ENCODE assay signal across 20 mouse cellular contexts in genomic region chr11:80295066-80295465, GRCm38 (mm10). TPM values are rescaled to one million over a fixed set of nuclear protein-coding genes. Genes with fewer than 3 reads are reported as not detected.
A peak's percentile ranks its signal among the peaks of the same experiment; 100 is the strongest.
DNase-seq lines count a peak whose midpoint lies in the region; ATAC-seq and TF ChIP-seq lines count a peak whose summit lies in the region.
"Had no signal": no experiment of that assay in that cellular context is flagged by ENCODE, and none has a peak within 500 bp of the region (broad histone marks: within the 10 kb centered on the region; RNA-seq: fewer than 3 reads in every experiment).

No protein-coding gene starts in this region.

- peaks cover 4% of the 10 kb centered on the region; the same call in 1 of the 2 replicates for H3K4me1 ChIP-seq in hindbrain, postnatal 0 days (ENCODE audit: insufficient read depth, low read length)
- H3K4me1 ChIP-seq in hindbrain, embryonic 11.5 days (replicated peaks; ENCODE audit: control insufficient read depth, insufficient read depth, low read length): 0 out of 2 replicates have a peak, but pooled peaks cover 2% of the 10 kb centered on the region
- peaks cover 6% of the 10 kb centered on the region; the same call in 1 of the 2 replicates for H3K4me1 ChIP-seq in midbrain, postnatal 0 days (ENCODE audit: insufficient read depth, low read length)
- peaks cover 14% of the 10 kb centered on the region for H3K4me1 ChIP-seq in midbrain, embryonic 11.5 days (ENCODE audit: control insufficient read depth, insufficient read depth, low read length)
- H3K4me1 ChIP-seq in limb, embryonic 14.5 days (ENCODE audit: control insufficient read depth, insufficient read depth, low read length): peaks cover 7% of the 10 kb centered on the region
- H3K4me1 ChIP-seq: liver, embryonic 15.5 days had no signal

- ATAC-seq in hindbrain, postnatal 0 days: no peak
- ATAC-seq in hindbrain, embryonic 11.5 days (ENCODE audit: low FRiP score): no peak
- no peak for ATAC-seq in midbrain, postnatal 0 days (ENCODE audit: low FRiP score)
- no peak for ATAC-seq in midbrain, embryonic 11.5 days (ENCODE audit: low FRiP score)
- no peak for ATAC-seq in limb, embryonic 14.5 days (ENCODE audit: low FRiP score, low read depth)
- ATAC-seq: activated CD4-positive, CD25-positive, alpha-beta regulatory T cell, adult 4 months; CD4-positive, CD25-positive, alpha-beta regulatory T cell, adult 4 months; intestine, postnatal 0 days had no signal

- H3K9me3 ChIP-seq in hindbrain, postnatal 0 days (ENCODE audit: low read length): no peaks in the 10 kb centered on the region
- no peaks in the 10 kb centered on the region for H3K9me3 ChIP-seq in hindbrain, embryonic 11.5 days (ENCODE audit: control insufficient read depth, low read length)
- H3K9me3 ChIP-seq in midbrain, postnatal 0 days (ENCODE audit: low read length): no peaks in the 10 kb centered on the region
- no peaks in the 10 kb centered on the region for H3K9me3 ChIP-seq in midbrain, embryonic 11.5 days (ENCODE audit: control insufficient read depth, low read length)
- H3K9me3 ChIP-seq in limb, embryonic 14.5 days (ENCODE audit: control insufficient read depth, low read length): no peaks in the 10 kb centered on the region
- H3K9me3 ChIP-seq: G1E; liver, embryonic 15.5 days; midbrain, embryonic 12.5 days had no signal

- WGBS in hindbrain, postnatal 0 days: 24% methylated on average over 9 of the region's 9 CpGs
- WGBS in hindbrain, embryonic 11.5 days: 24% methylated on average over 9 of the region's 9 CpGs
- 30% methylated on average over 9 of the region's 9 CpGs for WGBS in midbrain, postnatal 0 days
- 26% methylated on average over 9 of the region's 9 CpGs for WGBS in midbrain, embryonic 11.5 days
- WGBS in limb, embryonic 14.5 days: 7% methylated on average over 9 of the region's 9 CpGs

- DNase-seq in hindbrain, postnatal 0 days (ENCODE audit: low spot score): peak; percentile 55
- no peak for DNase-seq in hindbrain, embryonic 11.5 days (ENCODE audit: low spot score)
- peak; percentile 42 for DNase-seq in midbrain, postnatal 0 days (ENCODE audit: low spot score)
- DNase-seq in midbrain, embryonic 11.5 days (ENCODE audit: low spot score, missing footprints): no peak
- DNase-seq in ZHBTc4 (ENCODE audit: low read depth, low spot score): peak; percentile 12
- peak; percentile 51 for DNase-seq in limb, embryonic 14.5 days (ENCODE audit: low spot score)
- no peak for DNase-seq in urinary bladder, postnatal 36 days (ENCODE audit: low spot score in 2 of 2)
- DNase-seq in urinary bladder, adult 18-20 months (ENCODE audit: low spot score in 2 of 2): no peak
- DNase-seq: adrenal gland, postnatal 25 days; cerebellum, adult 9-10 months; thymus, postnatal 25 days had no signal

- no peaks in the 10 kb centered on the region for H3K36me3 ChIP-seq in hindbrain, postnatal 0 days (ENCODE audit: insufficient read depth, low read length)
- no peaks in the 10 kb centered on the region for H3K36me3 ChIP-seq in hindbrain, embryonic 11.5 days (ENCODE audit: control insufficient read depth, insufficient read depth, low read length)
- no peaks in the 10 kb centered on the region for H3K36me3 ChIP-seq in midbrain, postnatal 0 days (ENCODE audit: insufficient read depth, low read length)
- no peaks in the 10 kb centered on the region for H3K36me3 ChIP-seq in midbrain, embryonic 11.5 days (ENCODE audit: control insufficient read depth, insufficient read depth, low read length)
- H3K36me3 ChIP-seq in limb, embryonic 14.5 days (ENCODE audit: control insufficient read depth, insufficient read depth, low read length): no peaks in the 10 kb centered on the region
- H3K36me3 ChIP-seq: G1E; liver, embryonic 15.5 days; midbrain, embryonic 12.5 days had no signal

- no peak for TF ChIP-seq POLR2A in limb, embryonic 14.5 days (IDR thresholded peaks at IDR 0.05; ENCODE audit: borderline replicate concordance, extremely low read depth, insufficient read depth, insufficient read length)

- no peak overlapping the region for H3K4me2 ChIP-seq in hindbrain, postnatal 0 days (ENCODE audit: low read depth, low read length)
- no peak overlapping the region for H3K4me2 ChIP-seq in hindbrain, embryonic 11.5 days (replicated peaks; ENCODE audit: low read depth, low read length)
- H3K4me2 ChIP-seq in midbrain, postnatal 0 days (ENCODE audit: low read depth, low read length, poor library complexity, severe bottlenecking): no peak overlapping the region
- H3K4me2 ChIP-seq in midbrain, embryonic 11.5 days: no peak overlapping the region
- H3K4me2 ChIP-seq in limb, embryonic 14.5 days (replicated peaks; ENCODE audit: low read depth, low read length, severe bottlenecking): no peak overlapping the region
- H3K4me2 ChIP-seq: hindbrain, embryonic 14.5 days; liver, embryonic 15.5 days; midbrain, embryonic 12.5 days had no signal

- no peaks in the 10 kb centered on the region for H3K27me3 ChIP-seq in hindbrain, postnatal 0 days (ENCODE audit: insufficient read depth, low read length)
- H3K27me3 ChIP-seq in hindbrain, embryonic 11.5 days (ENCODE audit: control insufficient read depth, insufficient read depth, low read length): peaks cover 6% of the 10 kb centered on the region
- H3K27me3 ChIP-seq in midbrain, postnatal 0 days (ENCODE audit: insufficient read depth, low read length): no peaks in the 10 kb centered on the region
- no peaks in the 10 kb centered on the region; the same call in 1 of the 2 replicates for H3K27me3 ChIP-seq in midbrain, embryonic 11.5 days (ENCODE audit: control insufficient read depth, insufficient read depth, low read length)
- H3K27me3 ChIP-seq in limb, embryonic 14.5 days (ENCODE audit: control insufficient read depth, insufficient read depth, low read length): peaks cover 16% of the 10 kb centered on the region

- TF ChIP-seq CTCF in hindbrain, postnatal 0 days (IDR thresholded peaks at IDR 0.05; ENCODE audit: low read depth): no peak
- no peak for TF ChIP-seq CTCF in midbrain, postnatal 0 days (IDR thresholded peaks at IDR 0.05)

- H3K4me3 ChIP-seq in hindbrain, postnatal 0 days (ENCODE audit: low read length): no peak overlapping the region
- H3K4me3 ChIP-seq in hindbrain, embryonic 11.5 days (ENCODE audit: low read depth, low read length): no peak overlapping the region
- H3K4me3 ChIP-seq in midbrain, postnatal 0 days (ENCODE audit: low read depth, low read length): no peak overlapping the region
- H3K4me3 ChIP-seq in midbrain, embryonic 11.5 days (ENCODE audit: low read depth, low read length): no peak overlapping the region
- H3K4me3 ChIP-seq in limb, embryonic 14.5 days (replicated peaks; ENCODE audit: low read length): no peak overlapping the region
- H3K4me3 ChIP-seq: layer of hippocampus, adult 2 months; liver, embryonic 15.5 days; midbrain, embryonic 12.5 days had no signal

- no peak overlapping the region for H3K9ac ChIP-seq in hindbrain, postnatal 0 days (replicated peaks; ENCODE audit: low read length)
- no peak overlapping the region for H3K9ac ChIP-seq in hindbrain, embryonic 11.5 days (ENCODE audit: low read depth, low read length)
- no peak overlapping the region for H3K9ac ChIP-seq in midbrain, postnatal 0 days (replicated peaks; ENCODE audit: low read length, poor library complexity, severe bottlenecking)
- H3K9ac ChIP-seq in midbrain, embryonic 11.5 days (ENCODE audit: low read length): no peak overlapping the region
- no peak overlapping the region for H3K9ac ChIP-seq in limb, embryonic 14.5 days (ENCODE audit: low read depth, low read length, severe bottlenecking)
- H3K9ac ChIP-seq: hindbrain, embryonic 14.5 days; liver, embryonic 15.5 days; midbrain, embryonic 12.5 days had no signal

- H3K27ac ChIP-seq in hindbrain, postnatal 0 days: no peak overlapping the region
- no peak overlapping the region for H3K27ac ChIP-seq in hindbrain, embryonic 11.5 days (ENCODE audit: low read depth, low read length)
- H3K27ac ChIP-seq in midbrain, postnatal 0 days (ENCODE audit: low read depth, low read length): no peak overlapping the region
- no peak overlapping the region for H3K27ac ChIP-seq in midbrain, embryonic 11.5 days (ENCODE audit: low read depth, low read length)
- no peak overlapping the region for H3K27ac ChIP-seq in limb, embryonic 14.5 days (replicated peaks; ENCODE audit: low read depth, low read length)
- H3K27ac ChIP-seq: hindbrain, embryonic 14.5 days; layer of hippocampus, adult 2 months; liver, embryonic 15.5 days; midbrain, embryonic 12.5 days had no signal

RNA-seq across cellular contexts. Expression of gene Rhbdl3, which starts 5.6 kb away (rescaled TPM):
- total RNA-seq in hindbrain, postnatal 0 days (2014; rRNA removed): 5.5 and 7.5 TPM in 2 replicates
- 2.5 and 2.7 TPM in 2 replicates for polyA plus RNA-seq in hindbrain, postnatal 0 days (2015; fragmentation: Nextera tagmentation; extraction: Ambion mirVana)
- 13.4 and 16.4 TPM in 2 replicates for polyA plus RNA-seq in hindbrain, embryonic 11.5 days (2014; fragmentation: Nextera tagmentation; extraction: Ambion mirVana)
- 1.9 and 5.7 TPM in 2 replicates for total RNA-seq in midbrain, postnatal 0 days (2014; rRNA removed)
- polyA plus RNA-seq in midbrain, postnatal 0 days (2015; fragmentation: Nextera tagmentation; extraction: Ambion mirVana): 1.4 and 1.7 TPM in 2 replicates
- polyA plus RNA-seq in midbrain, embryonic 11.5 days (2014; fragmentation: Nextera tagmentation; extraction: Ambion mirVana): 14.9 and 15.2 TPM in 2 replicates
- polyA plus RNA-seq in limb, embryonic 14.5 days (2012; rRNA removed): 6.0 and 6.8 TPM in 2 replicates
- polyA plus RNA-seq in limb, embryonic 14.5 days (2014; fragmentation: Nextera tagmentation; extraction: Ambion mirVana): 4.8 and 6.1 TPM in 2 replicates
- total RNA-seq: neutrophil, adult 5-6 weeks had no signal

Comparison
In these comparisons a context has a peak if more than half of its experiments do, and no peak if none do; other contexts are left out.
1. DNase-seq: peak in hindbrain, postnatal 0 days (single experiment), midbrain, postnatal 0 days (single experiment), ZHBTc4 (single experiment) and limb, embryonic 14.5 days (single experiment); none in hindbrain, embryonic 11.5 days (single experiment), midbrain, embryonic 11.5 days (single experiment), urinary bladder, postnatal 36 days (0 of 2) and urinary bladder, adult 18-20 months (0 of 2).